Mouse (Mus musculus): ENCODE measurements around the gene Rnf212b. TPM values are rescaled to one million over a fixed set of nuclear protein-coding genes. Genes with fewer than 3 reads are reported as not detected.

Rnf212b gene
- not detected in 2 replicates for polyA plus RNA-seq (2012; rRNA removed)

DNA sequence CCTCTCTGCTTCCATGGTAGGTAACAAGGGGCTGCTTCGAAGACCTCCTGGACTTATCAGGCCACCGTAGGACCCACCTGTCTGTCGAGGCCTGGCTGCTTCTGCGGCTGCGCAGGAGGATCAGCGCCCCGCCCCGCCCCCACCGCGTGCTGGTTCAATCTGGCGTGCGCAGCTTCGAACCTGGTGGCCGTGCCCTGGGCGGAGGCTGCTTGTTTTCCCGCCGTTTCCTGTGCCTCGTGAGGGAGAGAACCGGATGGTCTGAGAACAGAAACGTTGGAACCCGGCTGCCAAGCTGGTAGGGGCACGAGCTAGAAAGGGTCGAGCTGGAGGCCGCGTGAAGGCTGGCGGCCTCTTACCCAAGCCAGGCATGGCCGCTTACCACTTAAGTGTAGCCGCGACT, at the start of gene Rnf212b:
Gene Rnf212b, plus strand, starts transcription at position 151 of the 400 bp plus-strand sequence.

DNA sequence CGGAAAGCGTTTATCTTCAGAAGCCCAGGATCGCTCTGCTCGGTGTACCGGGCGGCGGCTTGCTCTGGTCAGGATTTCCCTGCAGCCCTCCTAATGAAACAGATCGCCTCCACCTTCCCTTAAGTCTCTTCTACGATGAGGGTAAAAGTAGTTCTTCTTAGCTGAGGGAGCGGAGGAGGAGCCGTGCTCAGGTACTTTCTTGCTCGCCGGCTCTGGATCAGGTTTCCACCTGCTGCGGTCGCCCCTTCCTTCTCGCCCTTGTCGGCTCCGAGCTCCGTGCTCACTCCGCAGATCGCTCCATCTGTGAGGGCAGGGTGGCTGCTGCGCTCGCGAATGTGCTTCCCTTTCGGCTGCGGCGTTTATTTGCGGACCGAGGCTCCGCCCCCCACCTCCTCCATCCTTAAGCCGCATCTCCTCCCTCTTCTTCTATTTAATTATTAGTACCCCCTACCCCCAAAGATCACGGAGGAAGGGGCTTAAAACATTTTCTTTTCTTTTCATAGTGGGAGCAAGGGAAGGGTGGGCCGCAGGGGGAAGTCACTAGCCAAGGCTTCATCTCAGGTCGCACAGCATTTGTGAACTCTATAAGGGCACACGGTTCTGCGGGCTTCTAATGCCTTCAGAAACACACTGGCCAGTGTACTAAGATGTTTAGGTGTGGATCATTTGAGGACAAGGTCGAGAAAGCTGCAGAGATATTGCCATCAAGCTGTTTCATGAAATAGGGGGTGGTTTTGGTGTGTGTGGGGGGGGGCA, 32.2 kb upstream of the Rnf212b start, which contains the start of gene Slc7a8:
Gene Slc7a8, minus strand, starts transcription at position 337 of the 756 bp plus-strand sequence.

GRCm38 (mm10) chr14:54870861-54871260, 56.9 kb downstream of the Rnf212b start, which contains the start of gene Homez:
Gene Homez (minus strand): TSS chr14:54870961.

GRCm38 (mm10) chr14:54877048-54877715, 63.2 kb downstream of the Rnf212b start, which contains the start of gene Ppp1r3e:
Gene Ppp1r3e (minus strand): TSS chr14:54877550.

DNA sequence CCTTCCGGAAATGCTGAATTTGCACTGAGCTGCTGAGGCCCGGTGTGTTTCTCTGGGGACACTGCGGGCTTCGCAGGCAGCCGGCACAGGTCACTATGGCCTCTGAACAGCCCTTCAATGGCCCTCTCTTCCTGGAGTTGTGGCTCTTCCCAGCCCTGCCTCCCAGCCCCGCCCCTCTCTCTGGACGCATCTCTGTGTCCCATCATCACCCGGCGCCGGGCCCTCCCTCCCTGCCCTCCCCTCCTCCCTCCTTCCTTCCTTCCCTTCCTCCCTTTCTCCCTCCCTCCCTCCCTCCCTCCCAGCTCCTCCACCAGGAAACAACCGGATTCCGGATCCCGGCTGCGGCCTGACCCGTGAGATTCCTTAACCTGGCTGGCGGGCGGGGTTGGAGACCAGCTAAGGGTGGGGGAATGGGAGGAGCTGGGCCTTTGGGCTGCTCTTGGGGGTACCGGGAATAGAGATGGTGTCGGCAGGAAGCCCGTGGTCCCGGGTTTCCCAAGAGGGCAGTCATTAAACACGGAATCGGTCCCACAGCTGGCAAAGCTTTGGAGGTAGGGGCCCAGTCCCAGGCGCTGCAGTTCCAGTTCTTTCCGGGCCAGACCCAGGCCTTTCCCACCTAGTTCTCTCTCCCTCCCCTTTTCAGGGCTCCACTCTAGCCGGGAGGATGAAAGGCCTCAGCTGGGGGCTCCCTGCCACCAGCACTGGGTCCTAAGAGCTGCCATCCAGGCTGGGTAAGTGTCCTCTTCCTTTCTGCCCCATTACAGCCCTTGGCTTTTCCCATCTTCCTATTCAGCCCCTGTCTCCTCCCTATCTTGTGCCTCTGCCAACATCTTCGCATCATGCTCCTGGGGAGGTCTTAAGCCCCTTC, 69.4 kb downstream of the Rnf212b start, which contains the start of the genes Bcl2l2 and Gm20521:
Gene Bcl2l2, plus strand, starts transcription at position 224 of the 868 bp plus-strand sequence.
Gene Gm20521, plus strand, starts transcription at position 288 of the 868 bp plus-strand sequence.

GRCm38 (mm10) chr14:54892200-54892599, 78.3 kb downstream of the Rnf212b start, which contains the start of gene Pabpn1:
Gene Pabpn1 (plus strand): TSS chr14:54892500.

Other genes with a start within 250 kb of the Rnf212b start
- 40.6 and 48.1 TPM in 2 replicates for gene Ajuba, start 236.6 kb upstream of the Rnf212b start, polyA plus RNA-seq (2012; rRNA removed)
- 11.1 and 13.7 TPM in 2 replicates for gene 4931414P19Rik, start 208.1 kb upstream of the Rnf212b start, polyA plus RNA-seq (2012; rRNA removed)
- 240 and 312 TPM in 2 replicates for gene Psmb5, start 196.1 kb upstream of the Rnf212b start, polyA plus RNA-seq (2012; rRNA removed)
- gene Psmb11, start 192.7 kb upstream of the Rnf212b start, polyA plus RNA-seq (2012; rRNA removed): 0.10 and 0.24 TPM in 2 replicates
- gene Gm17606, start 173.2 kb upstream of the Rnf212b start, polyA plus RNA-seq (2012; rRNA removed): not detected in 2 replicates
- gene Cdh24, start 172.8 kb upstream of the Rnf212b start, polyA plus RNA-seq (2012; rRNA removed): 45.1 and 50.9 TPM in 2 replicates
- 77.0 and 90.6 TPM in 2 replicates for gene 1700123O20Rik, start 127.9 kb upstream of the Rnf212b start, polyA plus RNA-seq (2012; rRNA removed)
- 400 and 680 TPM in 2 replicates for gene Acin1, start 127.2 kb upstream of the Rnf212b start, polyA plus RNA-seq (2012; rRNA removed)
- gene Gm29776, start 115.3 kb upstream of the Rnf212b start, polyA plus RNA-seq (2012; rRNA removed): 0.02 TPM in 1 of 2 replicates, not detected in the other
- gene Cebpe, start 102.0 kb upstream of the Rnf212b start, polyA plus RNA-seq (2012; rRNA removed): 0.20 and 0.64 TPM in 2 replicates
- 2.7 and 3.1 TPM in 2 replicates for gene Slc7a8, start 32.2 kb upstream of the Rnf212b start, polyA plus RNA-seq (2012; rRNA removed)
- 8.0 and 11.2 TPM in 2 replicates for gene Homez, start 56.8 kb downstream of the Rnf212b start, polyA plus RNA-seq (2012; rRNA removed)
- 6.4 and 6.8 TPM in 2 replicates for gene Ppp1r3e, start 63.4 kb downstream of the Rnf212b start, polyA plus RNA-seq (2012; rRNA removed)
- gene Bcl2l2, start 69.2 kb downstream of the Rnf212b start, polyA plus RNA-seq (2012; rRNA removed): 33.6 and 40.4 TPM in 2 replicates
- gene Gm20521, start 69.3 kb downstream of the Rnf212b start, polyA plus RNA-seq (2012; rRNA removed): 0.31 and 0.50 TPM in 2 replicates
- gene Pabpn1, start 78.4 kb downstream of the Rnf212b start, polyA plus RNA-seq (2012; rRNA removed): 563 and 639 TPM in 2 replicates
- gene Slc22a17, start 99.0 kb downstream of the Rnf212b start, polyA plus RNA-seq (2012; rRNA removed): 183 and 215 TPM in 2 replicates
- gene Efs, start 112.0 kb downstream of the Rnf212b start, polyA plus RNA-seq (2012; rRNA removed): 29.7 and 43.7 TPM in 2 replicates
- gene Il25, start 118.6 kb downstream of the Rnf212b start, polyA plus RNA-seq (2012; rRNA removed): 0.14 and 0.22 TPM in 2 replicates
- gene Cmtm5, start 122.1 kb downstream of the Rnf212b start, polyA plus RNA-seq (2012; rRNA removed): 0.53 and 3.1 TPM in 2 replicates
- gene Myh6, start 152.8 kb downstream of the Rnf212b start, polyA plus RNA-seq (2012; rRNA removed): 39.9 and 46.8 TPM in 2 replicates
- gene Gm17428, start 162.8 kb downstream of the Rnf212b start, polyA plus RNA-seq (2012; rRNA removed): not detected in 2 replicates
- gene Myh7, start 180.5 kb downstream of the Rnf212b start, polyA plus RNA-seq (2012; rRNA removed): 49.1 and 69.1 TPM in 2 replicates
- 74.5 and 85.9 TPM in 2 replicates for gene Ngdn, start 201.3 kb downstream of the Rnf212b start, polyA plus RNA-seq (2012; rRNA removed)